Mouse (Mus musculus): ENCODE results near the gene Tmem63c.

The Tmem63c gene

DNA sequence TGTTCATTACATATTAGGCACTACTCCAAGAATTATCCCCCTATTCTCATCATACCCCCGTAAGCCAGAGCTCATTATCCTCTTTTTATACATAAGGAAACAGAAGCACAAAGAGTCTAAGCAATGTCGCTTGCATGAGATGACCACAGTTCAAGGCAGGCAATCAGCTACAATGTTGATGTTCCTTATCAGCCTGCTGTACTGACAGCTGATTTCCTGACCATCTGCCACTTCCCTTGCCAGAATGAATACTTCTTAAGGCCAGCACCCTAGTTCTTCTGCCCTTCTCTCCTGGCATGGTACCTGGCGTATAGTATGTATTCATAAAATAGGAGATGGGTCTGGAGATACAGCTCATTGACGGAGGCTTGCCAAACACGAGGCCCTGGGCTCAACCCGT lies 111.1 kb downstream of the Tmem63c start:
- peak; percentile 80 for DNase-seq (ENCODE audit: low read depth)

DNA sequence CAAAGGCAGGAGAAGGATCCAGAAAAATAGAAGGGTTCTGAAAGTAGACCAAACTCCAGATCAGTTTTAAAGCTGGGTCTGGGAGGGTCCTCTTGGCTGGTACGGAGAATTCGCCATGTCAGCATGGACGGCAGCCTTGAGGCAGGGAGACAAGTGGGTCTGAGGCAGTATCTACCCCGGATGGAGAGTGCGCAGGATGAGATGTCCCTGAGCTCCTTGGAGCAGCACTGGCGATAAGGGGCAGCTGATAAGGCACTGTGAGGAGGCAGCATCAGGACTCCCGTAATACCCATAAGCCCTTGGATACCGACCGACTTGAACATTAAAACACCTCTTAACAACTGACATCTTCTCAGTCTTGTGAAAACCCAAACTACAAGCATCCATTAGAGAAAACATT lies 111.6 kb downstream of the Tmem63c start:
- DNase-seq (ENCODE audit: low read depth), result no peak

DNA sequence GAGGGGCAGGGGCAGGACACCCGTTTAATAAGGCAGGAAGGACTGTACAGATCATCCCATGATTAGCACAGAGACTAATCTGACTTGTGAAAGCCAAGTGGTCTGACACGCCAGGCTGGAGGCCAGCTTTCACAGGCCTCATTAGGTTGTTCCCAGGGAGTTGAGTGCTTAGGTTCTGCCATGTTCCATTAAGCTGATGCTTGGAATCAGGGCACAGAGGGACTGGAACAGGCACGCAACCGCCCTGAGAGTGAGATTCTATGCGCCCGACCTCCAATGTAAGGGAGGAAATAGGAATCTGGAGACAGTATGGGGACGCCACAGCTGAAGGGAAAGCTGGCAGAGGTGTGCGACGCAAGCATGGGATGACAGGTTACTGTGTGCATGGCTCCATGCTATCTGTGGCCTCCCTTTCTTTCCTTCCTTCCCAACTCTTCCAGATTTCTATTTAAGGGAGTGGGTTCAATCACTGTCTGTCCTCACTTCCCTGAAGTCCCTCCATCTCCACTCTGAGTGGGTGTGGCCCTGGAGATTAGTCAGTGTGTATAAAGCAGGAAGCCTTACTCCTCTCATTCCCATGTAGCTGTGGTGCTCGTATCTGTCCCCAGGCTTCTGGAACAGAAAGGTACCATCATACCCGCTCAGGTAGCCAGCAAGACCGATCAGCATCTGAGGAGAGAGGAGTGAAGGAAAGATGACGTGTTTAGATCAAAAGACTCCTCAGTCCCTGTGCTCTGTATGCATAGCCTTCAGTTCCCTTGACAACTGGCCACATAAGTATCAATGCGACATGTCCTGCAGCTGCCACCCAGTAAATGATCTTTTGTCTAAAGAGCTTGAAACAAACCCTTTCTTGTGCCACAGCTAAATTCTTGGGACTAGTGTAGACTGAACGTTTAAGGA lies 116.5 kb downstream of the Tmem63c start:
- DNase-seq (ENCODE audit: low read depth), result no peak

DNA sequence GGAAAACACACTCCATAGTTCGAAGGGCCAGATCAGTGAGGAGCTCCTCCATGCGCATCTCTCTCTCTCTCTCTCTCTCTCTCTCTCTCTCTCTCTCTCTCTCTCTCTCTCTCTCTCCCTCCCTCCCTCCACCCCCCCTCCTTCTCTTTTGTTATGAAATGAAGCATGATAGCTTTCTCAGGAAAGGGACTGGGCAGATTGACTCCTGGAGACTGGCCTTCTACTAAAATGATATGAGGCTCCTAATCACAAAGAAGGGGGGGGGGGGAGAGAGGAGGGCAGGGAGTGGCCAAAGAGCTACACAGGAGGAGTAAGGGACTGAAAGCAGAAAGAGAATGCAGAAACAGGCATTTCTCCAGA lies 117.2 kb downstream of the Tmem63c start:
- no peak for DNase-seq (ENCODE audit: low read depth)

DNA sequence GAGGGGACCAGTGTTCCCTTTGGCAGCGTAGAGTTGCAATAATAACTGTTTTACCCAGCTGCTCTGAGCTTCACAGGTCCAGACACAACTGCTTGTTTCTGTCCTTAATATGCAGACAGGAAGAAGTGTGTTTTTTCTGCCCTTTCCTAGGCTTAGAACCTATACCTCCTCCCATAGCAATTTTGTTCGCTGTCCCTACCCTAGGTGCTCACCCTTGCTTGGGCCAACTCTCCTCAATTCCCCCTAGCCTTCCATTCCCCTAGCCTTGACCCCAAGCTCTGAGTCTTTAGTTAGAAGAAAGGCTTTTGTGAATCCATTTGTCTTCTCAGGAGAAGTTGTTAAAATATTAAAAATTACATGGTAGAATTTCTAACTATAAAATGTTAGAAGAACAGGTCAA lies 117.6 kb downstream of the Tmem63c start:
- DNase-seq (ENCODE audit: low read depth), result no peak

Data from 416B (cell line).